Mouse (Mus musculus) naive thymus-derived CD4-positive, alpha-beta T cell, adult 2 months (primary cell): ENCODE results near the gene Ppard.
"Not testable (repeated sequence)": the region's sequence is repeated elsewhere in the genome, so short reads cannot be mapped to it uniquely, and the experiment has no call there.

ENCODE experiments used
- DNase-seq: peaks from one replicate; pipeline ENCODE4 v3.0.0-alpha.2; 2011; ENCODE audit warnings: low read depth

Gene Ppard

DNA sequence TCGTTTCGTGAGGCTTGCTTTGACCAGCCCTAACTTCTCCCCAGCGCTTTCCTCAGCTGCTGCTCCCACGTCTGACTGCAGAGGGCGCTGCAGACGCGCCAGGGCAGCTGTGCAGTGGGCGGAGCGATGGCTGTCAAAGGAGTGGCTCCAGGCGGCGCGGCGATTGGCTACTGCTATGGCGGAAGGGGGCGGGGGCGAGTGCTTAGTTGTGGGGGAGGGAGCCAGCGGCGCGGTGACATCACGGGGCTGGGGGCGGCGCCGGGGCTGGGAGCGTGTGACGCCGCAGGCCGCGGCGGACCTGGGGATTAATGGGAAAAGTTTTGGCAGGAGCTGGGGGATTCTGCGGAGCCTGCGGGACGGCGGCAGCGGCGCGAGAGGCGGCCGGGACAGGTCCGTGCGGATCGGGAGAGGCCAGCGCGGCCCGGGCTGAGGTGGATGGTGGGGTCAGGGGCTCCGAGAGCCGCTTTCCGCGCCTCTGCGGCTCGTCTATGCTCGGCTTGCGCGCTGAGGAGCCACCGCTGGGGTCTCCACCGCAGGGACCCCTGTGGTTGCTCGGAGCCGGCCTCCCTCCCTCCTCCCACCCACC is at the start of gene Ppard:
Gene Ppard (plus strand): TSS at position 226 of the 586 bp plus-strand sequence.
- DNase-seq: peak; percentile 98

DNA sequence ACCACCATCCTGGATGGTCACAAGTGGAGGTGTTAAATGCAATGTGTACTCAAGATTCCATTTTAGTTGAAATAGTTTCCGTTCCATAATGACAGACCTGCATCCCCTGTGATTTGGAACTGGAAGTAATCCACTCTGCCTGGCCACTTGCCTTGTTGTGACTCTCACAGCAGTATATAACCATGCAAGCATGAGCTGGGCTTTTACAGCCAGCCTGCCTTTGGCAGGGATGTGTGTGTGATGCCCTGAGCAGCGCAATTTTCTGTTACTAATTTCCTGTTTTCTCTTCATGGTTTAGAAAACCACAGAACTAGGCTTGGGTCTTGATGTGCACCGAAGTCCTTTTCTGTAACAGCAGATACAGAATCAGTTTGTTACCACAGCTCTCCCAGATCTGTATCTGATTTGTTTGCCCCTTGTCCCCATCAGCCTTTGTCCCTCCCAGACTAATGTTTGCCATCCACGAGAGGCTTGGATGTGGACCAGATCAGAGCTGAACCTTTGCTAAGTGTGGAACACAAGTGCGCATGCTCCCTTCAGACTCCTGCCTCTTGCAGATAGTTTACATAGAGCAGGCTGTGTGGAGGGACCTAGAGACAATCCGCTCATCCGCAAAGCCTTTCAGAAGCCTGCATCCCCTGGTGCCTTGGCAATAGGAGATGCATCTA is 47.4 kb upstream of the Ppard start:
- DNase-seq: no peak

GRCm38 (mm10) chr17:28188313-28188712 is 44.2 kb upstream of the Ppard start:
- no peak for DNase-seq

DNA sequence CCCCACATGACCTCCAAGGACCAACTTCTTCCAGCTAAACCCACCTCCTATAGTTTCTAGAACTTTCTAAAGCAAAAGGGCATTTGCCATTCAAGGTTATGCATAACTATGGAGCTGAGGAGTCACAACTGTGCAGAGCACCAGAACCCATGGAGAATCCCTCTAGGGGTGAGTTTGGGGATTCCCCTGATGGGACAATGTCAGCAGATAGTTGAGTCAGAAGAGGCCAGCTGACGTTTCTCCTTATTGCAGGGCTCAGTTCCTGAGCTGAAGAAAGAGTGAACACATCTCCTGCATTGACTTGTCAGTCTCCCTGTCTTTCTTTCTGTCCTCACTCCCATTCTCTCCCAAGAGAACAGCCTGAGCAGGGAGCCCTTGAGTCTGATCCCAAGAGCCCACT is 39.7 kb upstream of the Ppard start:
- DNase-seq: no peak

GRCm38 (mm10) chr17:28193559-28193958 is 38.9 kb upstream of the Ppard start:
- no peak for DNase-seq

GRCm38 (mm10) chr17:28195033-28195432 is 37.5 kb upstream of the Ppard start:
- DNase-seq: no peak

DNA sequence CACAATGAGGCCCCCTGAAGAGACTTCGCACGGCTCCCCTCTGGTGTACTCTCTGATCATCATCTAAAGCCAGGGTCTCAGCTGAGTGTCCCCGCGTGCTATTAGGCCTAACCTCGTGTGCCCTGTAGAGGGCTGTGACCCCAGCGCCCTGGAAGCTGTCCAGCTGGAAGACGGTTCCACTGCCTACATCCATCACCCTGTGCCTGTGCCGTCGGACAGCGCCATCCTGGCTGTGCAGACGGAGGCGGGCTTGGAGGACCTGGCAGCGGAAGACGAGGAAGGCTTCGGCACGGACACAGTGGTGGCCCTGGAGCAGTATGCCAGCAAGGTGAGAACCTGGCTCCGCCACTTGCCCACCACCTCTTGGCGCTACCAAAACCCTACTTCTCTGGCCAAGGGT is 34.9 kb upstream of the Ppard start:
- DNase-seq: no peak

DNA sequence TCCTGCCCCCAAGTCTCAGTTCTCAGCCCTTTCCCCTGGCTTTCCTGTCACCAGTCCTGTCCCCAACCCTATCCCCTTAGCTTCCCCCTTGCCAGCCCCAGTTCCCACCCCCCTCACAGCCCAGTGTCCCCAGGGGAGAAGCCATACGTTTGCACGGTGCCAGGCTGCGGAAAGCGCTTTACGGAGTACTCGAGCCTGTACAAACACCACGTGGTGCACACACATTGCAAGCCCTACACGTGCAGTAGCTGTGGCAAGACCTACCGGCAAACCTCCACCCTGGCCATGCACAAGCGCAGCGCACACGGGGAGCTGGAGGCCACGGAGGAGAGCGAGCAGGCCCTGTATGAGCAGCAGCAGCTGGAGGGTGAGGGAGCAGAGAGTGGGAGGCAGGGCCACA is 30.5 kb upstream of the Ppard start:
- no peak for DNase-seq

DNA sequence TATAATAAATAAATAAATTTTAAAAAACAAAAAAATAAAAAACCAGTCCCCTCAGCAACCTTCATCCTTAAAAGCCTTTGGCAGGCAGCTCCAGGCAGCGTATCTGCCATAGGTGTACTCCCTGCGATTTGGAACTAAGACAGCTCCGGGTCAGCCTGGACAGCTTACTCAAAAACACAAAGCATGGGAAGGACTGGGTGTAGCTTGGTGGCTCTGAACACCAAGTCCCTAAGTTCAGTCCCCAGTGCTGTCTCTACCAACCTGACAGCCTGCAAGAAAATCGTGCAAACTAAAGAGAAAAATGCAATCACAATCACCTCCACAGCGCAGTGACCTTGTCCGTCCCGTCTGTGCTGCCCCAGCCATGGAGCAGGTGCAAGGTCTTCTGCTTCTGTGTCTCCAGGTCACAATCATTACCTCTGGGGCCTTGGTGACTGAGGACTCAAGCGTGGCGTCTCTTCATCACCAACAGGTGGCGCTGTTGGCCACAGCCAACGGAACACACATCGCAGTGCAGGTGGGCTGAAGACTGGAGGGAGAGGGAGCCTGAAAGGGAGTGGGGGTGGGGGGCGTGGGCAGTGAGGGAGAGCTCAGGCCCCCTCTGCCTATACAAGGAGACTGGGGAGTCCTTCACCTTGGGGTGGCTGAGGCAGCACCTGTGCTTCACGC is 28.3 kb upstream of the Ppard start:
- DNase-seq: peak; percentile 90

DNA sequence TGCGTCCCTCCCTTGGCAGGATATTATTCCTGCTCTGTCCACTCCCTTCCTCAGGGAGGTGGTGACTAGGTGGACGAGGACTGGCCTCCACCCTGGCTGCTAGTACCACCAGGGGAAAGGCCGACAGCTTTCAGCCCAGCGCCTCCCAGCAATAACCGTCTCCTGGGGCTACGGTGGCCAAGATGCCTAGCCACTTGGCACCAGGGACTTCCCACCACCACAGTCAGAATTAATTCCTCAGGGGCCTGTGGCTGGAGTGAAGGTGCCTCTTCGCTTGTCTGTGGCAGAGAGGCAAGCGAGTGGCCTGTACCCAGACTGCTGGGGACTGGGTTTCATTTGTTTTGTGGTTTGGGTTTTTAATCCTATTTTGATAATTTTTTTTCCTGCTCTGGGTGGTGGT is 27.1 kb upstream of the Ppard start:
- no peak for DNase-seq

- no peak for DNase-seq
Observed at GRCm38 (mm10) chr17:28207092-28207491, 25.4 kb upstream of the Ppard start.

DNA sequence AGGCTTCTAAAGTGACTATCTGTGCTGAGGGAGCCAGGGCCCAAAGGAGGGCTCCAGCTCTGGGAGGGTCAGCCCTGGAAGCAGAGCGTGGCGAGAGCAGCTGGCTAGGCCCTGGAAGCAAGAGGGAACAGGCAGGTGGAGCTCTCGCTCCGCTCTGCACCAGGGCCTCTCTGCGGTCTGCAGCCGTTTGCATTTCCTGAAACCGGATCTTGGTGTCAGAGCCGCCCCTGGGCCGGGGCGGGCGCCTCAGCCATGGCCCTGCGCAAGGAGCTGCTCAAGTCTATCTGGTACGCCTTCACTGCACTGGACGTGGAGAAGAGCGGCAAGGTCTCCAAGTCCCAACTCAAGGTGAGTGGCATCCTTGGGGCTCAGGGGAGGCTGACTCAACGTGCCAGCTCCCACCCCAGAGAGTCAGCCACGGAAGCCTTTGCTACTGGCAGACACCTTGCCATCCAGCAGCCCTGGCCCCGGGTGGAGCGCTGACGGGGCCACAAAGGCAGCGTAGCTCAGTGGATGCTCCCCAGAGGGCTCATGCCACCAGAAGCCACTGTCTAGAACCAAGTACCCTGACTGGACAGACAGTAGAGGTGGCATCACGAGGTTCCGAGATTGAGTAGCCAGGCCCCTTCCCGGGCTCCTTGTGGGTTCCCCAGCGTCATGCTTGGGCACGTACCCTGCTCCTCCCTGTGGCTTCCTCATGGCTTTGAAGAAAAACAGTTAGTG is 24.7 kb upstream of the Ppard start, which contains the start of gene Def6:
Gene Def6 (plus strand): TSS at position 188 of the 723 bp plus-strand sequence.
- DNase-seq: peak; percentile 93

DNA sequence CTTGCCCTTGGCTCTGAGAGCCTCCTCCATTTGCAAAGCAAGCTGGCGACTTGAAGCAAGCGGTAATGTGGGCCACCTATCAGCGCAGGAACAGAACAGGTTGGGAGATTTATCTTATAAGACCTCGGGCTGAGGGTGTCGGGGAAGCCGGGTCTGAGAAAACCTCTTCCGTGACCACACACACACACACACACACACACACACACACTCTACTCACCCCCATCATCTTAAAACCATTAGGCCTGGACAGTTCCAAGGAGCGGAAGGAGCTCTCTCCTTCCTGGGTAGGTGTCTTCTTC is 24.2 kb upstream of the Ppard start:
- DNase-seq: no peak

- peak; percentile 50 for DNase-seq
Observed at GRCm38 (mm10) chr17:28209457-28210110, 22.9 kb upstream of the Ppard start.

- DNase-seq: peak; percentile 94
Observed at GRCm38 (mm10) chr17:28211921-28212341, 20.6 kb upstream of the Ppard start.

- DNase-seq: no peak
Observed at GRCm38 (mm10) chr17:28212391-28212790, 20.1 kb upstream of the Ppard start.

GRCm38 (mm10) chr17:28213236-28213635 is 19.3 kb upstream of the Ppard start:
- DNase-seq: peak; percentile 74

- DNase-seq: peak; percentile 43
Observed at GRCm38 (mm10) chr17:28216791-28217190, 15.7 kb upstream of the Ppard start.

DNA sequence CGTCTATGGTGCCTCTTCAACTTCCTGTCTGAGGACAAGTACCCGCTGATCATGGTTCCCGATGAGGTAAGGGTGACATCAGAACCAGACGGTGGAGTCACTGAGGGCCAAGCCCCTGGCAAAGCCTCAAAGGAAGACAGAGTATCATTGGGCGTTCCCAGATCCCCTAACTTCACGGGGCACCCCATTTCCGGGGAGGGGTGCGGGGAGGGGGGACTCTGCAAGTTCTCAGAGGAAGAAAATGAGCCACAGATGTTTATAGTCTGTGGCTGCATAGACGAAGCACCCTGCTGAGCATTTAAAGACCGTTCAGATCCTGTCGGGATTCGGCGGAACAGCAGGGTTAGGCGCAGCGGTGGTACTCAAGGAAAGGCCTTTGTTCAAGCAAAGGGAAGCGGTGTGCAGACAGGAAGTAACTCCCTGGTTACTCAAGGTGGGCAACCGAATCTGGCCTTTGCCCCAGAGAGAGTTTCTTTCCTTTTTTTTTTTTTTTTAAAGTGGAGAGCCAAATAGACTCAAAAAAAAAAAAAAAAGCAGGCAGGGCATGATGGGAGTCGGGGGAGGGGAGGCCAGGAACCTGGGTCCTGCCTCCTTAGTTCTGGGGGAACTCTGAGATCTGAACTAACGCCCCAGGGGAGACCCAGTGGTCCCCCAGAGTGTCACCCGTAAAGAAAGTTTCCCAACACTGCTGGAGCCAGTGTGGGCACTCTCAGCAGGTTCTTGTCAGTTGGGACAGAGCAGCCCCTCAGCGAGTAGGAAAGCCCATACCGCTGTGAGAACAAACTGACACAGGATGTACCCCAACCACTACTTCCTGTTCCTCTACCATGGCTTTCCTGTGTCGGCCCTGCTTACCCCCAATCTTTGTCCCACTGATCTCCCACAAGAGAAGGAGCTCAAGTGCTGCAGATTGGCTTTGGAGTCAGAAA is 14.5 kb upstream of the Ppard start:
- peak; percentile 94 for DNase-seq

GRCm38 (mm10) chr17:28222463-28222862 is 10.0 kb upstream of the Ppard start:
- not testable (repeated sequence) for DNase-seq
